20 mouse cellular contexts compared by ENCODE assay signal in genomic region chr17:14510486-14510885, GRCm38 (mm10).
DNase-seq lines count a peak whose midpoint lies in the region; ATAC-seq and TF ChIP-seq lines count a peak whose summit lies in the region.
"Had no signal": no experiment of that assay in that cellular context is flagged by ENCODE, and none has a peak within 500 bp of the region (broad histone marks: within the 10 kb centered on the region; RNA-seq: fewer than 3 reads in every experiment).

No protein-coding gene starts in this region.

- no peaks in the 10 kb centered on the region for H3K36me3 ChIP-seq in hindbrain, embryonic 10.5 days
- H3K36me3 ChIP-seq in hindbrain, postnatal 0 days (ENCODE audit: insufficient read depth, low read length), result no peaks in the 10 kb centered on the region
- no peaks in the 10 kb centered on the region for H3K36me3 ChIP-seq in liver, postnatal 0 days (replicated peaks; ENCODE audit: insufficient read depth, low read length)
- H3K36me3 ChIP-seq in embryonic facial prominence, embryonic 13.5 days, result no peaks in the 10 kb centered on the region
- no peaks in the 10 kb centered on the region for H3K36me3 ChIP-seq in limb, embryonic 14.5 days (ENCODE audit: control insufficient read depth, insufficient read depth, low read length)
- H3K36me3 ChIP-seq: heart, embryonic 10.5 days; liver, embryonic 12.5 days; neural tube, embryonic 13.5 days; stomach, embryonic 15.5 days had no signal

- H3K9ac ChIP-seq in hindbrain, postnatal 0 days (replicated peaks; ENCODE audit: low read length), result no peak overlapping the region
- no peak overlapping the region for H3K9ac ChIP-seq in liver, postnatal 0 days (replicated peaks)
- no peak overlapping the region for H3K9ac ChIP-seq in embryonic facial prominence, embryonic 13.5 days
- no peak overlapping the region for H3K9ac ChIP-seq in limb, embryonic 14.5 days (ENCODE audit: low read depth, low read length, severe bottlenecking)
- H3K9ac ChIP-seq: liver, embryonic 12.5 days; neural tube, embryonic 13.5 days; stomach, embryonic 15.5 days had no signal

- TF ChIP-seq POLR2A in limb, embryonic 14.5 days (IDR thresholded peaks at IDR 0.05; ENCODE audit: borderline replicate concordance, extremely low read depth, insufficient read depth, insufficient read length), result no peak

- 73% methylated on average over 6 of the region's 6 CpGs for WGBS in hindbrain, embryonic 10.5 days
- WGBS in hindbrain, postnatal 0 days, result 63% methylated on average over 6 of the region's 6 CpGs
- 61% methylated on average over 6 of the region's 6 CpGs for WGBS in liver, postnatal 0 days (ENCODE audit: insufficient replicate concordance)
- WGBS in embryonic facial prominence, embryonic 13.5 days, result 32% methylated on average over 6 of the region's 6 CpGs
- 8% methylated on average over 6 of the region's 6 CpGs for WGBS in limb, embryonic 14.5 days

- ATAC-seq in hindbrain, postnatal 0 days, result no peak
- no peak for ATAC-seq in liver, postnatal 0 days
- ATAC-seq in embryonic facial prominence, embryonic 13.5 days (ENCODE audit: insufficient number of reproducible peaks, insufficient read depth, low FRiP score, low TSS enrichment, low read depth), result peak; percentile 54; the same call in 1 of the 2 replicates
- ATAC-seq in limb, embryonic 14.5 days (ENCODE audit: low FRiP score, low read depth), result peak; percentile 80
- ATAC-seq: forebrain, embryonic 16.5 days; liver, embryonic 12.5 days; midbrain, embryonic 16.5 days had no signal

- no peak for TF ChIP-seq EP300 in liver, postnatal 0 days (IDR thresholded peaks at IDR 0.05; ENCODE audit: low read depth)

- TF ChIP-seq CTCF in hindbrain, postnatal 0 days (IDR thresholded peaks at IDR 0.05; ENCODE audit: low read depth), result no peak
- no peak for TF ChIP-seq CTCF in liver, postnatal 0 days (IDR thresholded peaks at IDR 0.05; ENCODE audit: low read depth)

- no peak overlapping the region for H3K4me2 ChIP-seq in hindbrain, postnatal 0 days (ENCODE audit: low read depth, low read length)
- H3K4me2 ChIP-seq in liver, postnatal 0 days (ENCODE audit: low read depth, low read length), result no peak overlapping the region
- no peak overlapping the region for H3K4me2 ChIP-seq in embryonic facial prominence, embryonic 13.5 days
- H3K4me2 ChIP-seq in limb, embryonic 14.5 days (replicated peaks; ENCODE audit: low read depth, low read length, severe bottlenecking), result no peak overlapping the region
- H3K4me2 ChIP-seq: liver, embryonic 12.5 days; neural tube, embryonic 13.5 days; stomach, embryonic 15.5 days had no signal

- no peak overlapping the region for H3K4me3 ChIP-seq in hindbrain, embryonic 10.5 days
- no peak overlapping the region for H3K4me3 ChIP-seq in hindbrain, postnatal 0 days (ENCODE audit: low read length)
- H3K4me3 ChIP-seq in liver, postnatal 0 days (ENCODE audit: low read depth, low read length), result no peak overlapping the region
- no peak overlapping the region for H3K4me3 ChIP-seq in embryonic facial prominence, embryonic 13.5 days
- no peak overlapping the region for H3K4me3 ChIP-seq in limb, embryonic 14.5 days (replicated peaks; ENCODE audit: low read length)
- H3K4me3 ChIP-seq: erythroblast, embryonic 14.5 days; heart, embryonic 10.5 days; liver, embryonic 12.5 days; neural tube, embryonic 13.5 days; stomach, embryonic 15.5 days had no signal

- peak; percentile 7 for DNase-seq in hindbrain, embryonic 10.5 days (ENCODE audit: low spot score)
- DNase-seq in hindbrain, postnatal 0 days (ENCODE audit: low spot score), result no peak
- DNase-seq in liver, result peak; percentile 19
- DNase-seq in liver, postnatal 0 days, result no peak
- DNase-seq in limb, embryonic 14.5 days (ENCODE audit: low spot score), result peak; percentile 75
- no peak for DNase-seq in heart, postnatal 36 days
- DNase-seq in cerebellum, postnatal 4 days (ENCODE audit: low spot score in 2 of 2), result no peak
- DNase-seq: adrenal gland, postnatal 14 days; gastrocnemius, postnatal 25 days; heart, postnatal 4 days; thymus, postnatal 4 days had no signal

- intact Hi-C loops in heart, postnatal 36 days (cut with DNase I), result loop anchor here (10.0 kb wide), 2 partner anchors 126 to 396 kb away; no protein-coding TSS in a partner anchor

- peaks cover 4% of the 10 kb centered on the region; the same call in 1 of the 2 replicates for H3K27me3 ChIP-seq in hindbrain, embryonic 10.5 days (ENCODE audit: insufficient read depth, poor library complexity, severe bottlenecking)
- no peaks in the 10 kb centered on the region for H3K27me3 ChIP-seq in hindbrain, postnatal 0 days (ENCODE audit: insufficient read depth, low read length)
- no peaks in the 10 kb centered on the region for H3K27me3 ChIP-seq in liver, postnatal 0 days (ENCODE audit: insufficient read depth, low read length)
- H3K27me3 ChIP-seq in embryonic facial prominence, embryonic 13.5 days, result no peaks in the 10 kb centered on the region
- no peaks in the 10 kb centered on the region for H3K27me3 ChIP-seq in limb, embryonic 14.5 days (ENCODE audit: control insufficient read depth, insufficient read depth, low read length)
- H3K27me3 ChIP-seq: liver, embryonic 12.5 days; stomach, embryonic 15.5 days had no signal

- H3K9me3 ChIP-seq in hindbrain, embryonic 10.5 days, result no peaks in the 10 kb centered on the region
- no peaks in the 10 kb centered on the region for H3K9me3 ChIP-seq in hindbrain, postnatal 0 days (ENCODE audit: low read length)
- H3K9me3 ChIP-seq in liver, postnatal 0 days (ENCODE audit: low read length), result no peaks in the 10 kb centered on the region
- no peaks in the 10 kb centered on the region for H3K9me3 ChIP-seq in embryonic facial prominence, embryonic 13.5 days
- H3K9me3 ChIP-seq in limb, embryonic 14.5 days (ENCODE audit: control insufficient read depth, low read length), result no peaks in the 10 kb centered on the region
- H3K9me3 ChIP-seq: heart, embryonic 10.5 days; liver, embryonic 12.5 days; neural tube, embryonic 13.5 days; stomach, embryonic 15.5 days had no signal

- H3K4me1 ChIP-seq in hindbrain, embryonic 10.5 days (replicated peaks), result no peaks in the 10 kb centered on the region
- no peaks in the 10 kb centered on the region for H3K4me1 ChIP-seq in hindbrain, postnatal 0 days (ENCODE audit: insufficient read depth, low read length)
- H3K4me1 ChIP-seq in liver, postnatal 0 days (ENCODE audit: insufficient read depth), result no peaks in the 10 kb centered on the region
- peaks cover 48% of the 10 kb centered on the region for H3K4me1 ChIP-seq in embryonic facial prominence, embryonic 13.5 days
- peaks cover 32% of the 10 kb centered on the region for H3K4me1 ChIP-seq in limb, embryonic 14.5 days (ENCODE audit: control insufficient read depth, insufficient read depth, low read length)
- H3K4me1 ChIP-seq: heart, embryonic 10.5 days; liver, embryonic 12.5 days; neural tube, embryonic 13.5 days; stomach, embryonic 15.5 days had no signal

- no peak overlapping the region for H3K27ac ChIP-seq in hindbrain, embryonic 10.5 days
- H3K27ac ChIP-seq in hindbrain, postnatal 0 days, result no peak overlapping the region
- H3K27ac ChIP-seq in liver, postnatal 0 days (ENCODE audit: low read depth), result no peak overlapping the region
- H3K27ac ChIP-seq in embryonic facial prominence, embryonic 13.5 days, result peak overlapping the region; percentile 24; the same call in 1 of the 2 replicates
- no peak overlapping the region for H3K27ac ChIP-seq in limb, embryonic 14.5 days (replicated peaks; ENCODE audit: low read depth, low read length)
- H3K27ac ChIP-seq: heart, embryonic 10.5 days; liver, embryonic 12.5 days; macrophage; neural tube, embryonic 13.5 days; stomach, embryonic 15.5 days had no signal

Comparison
In these comparisons a context has a peak if more than half of its experiments do, and no peak if none do; other contexts are left out.
1. DNase-seq: peak in hindbrain, embryonic 10.5 days (single experiment), liver (single experiment) and limb, embryonic 14.5 days (single experiment); none in hindbrain, postnatal 0 days (single experiment), liver, postnatal 0 days (single experiment), heart, postnatal 36 days (0 of 2) and cerebellum, postnatal 4 days (0 of 2).
2. ATAC-seq: peak in embryonic facial prominence, embryonic 13.5 days (single experiment) and limb, embryonic 14.5 days (single experiment); none in hindbrain, postnatal 0 days (single experiment) and liver, postnatal 0 days (single experiment).